Comparison of ENCODE assay signal across 8 mouse cellular contexts in the genomic region with DNA sequence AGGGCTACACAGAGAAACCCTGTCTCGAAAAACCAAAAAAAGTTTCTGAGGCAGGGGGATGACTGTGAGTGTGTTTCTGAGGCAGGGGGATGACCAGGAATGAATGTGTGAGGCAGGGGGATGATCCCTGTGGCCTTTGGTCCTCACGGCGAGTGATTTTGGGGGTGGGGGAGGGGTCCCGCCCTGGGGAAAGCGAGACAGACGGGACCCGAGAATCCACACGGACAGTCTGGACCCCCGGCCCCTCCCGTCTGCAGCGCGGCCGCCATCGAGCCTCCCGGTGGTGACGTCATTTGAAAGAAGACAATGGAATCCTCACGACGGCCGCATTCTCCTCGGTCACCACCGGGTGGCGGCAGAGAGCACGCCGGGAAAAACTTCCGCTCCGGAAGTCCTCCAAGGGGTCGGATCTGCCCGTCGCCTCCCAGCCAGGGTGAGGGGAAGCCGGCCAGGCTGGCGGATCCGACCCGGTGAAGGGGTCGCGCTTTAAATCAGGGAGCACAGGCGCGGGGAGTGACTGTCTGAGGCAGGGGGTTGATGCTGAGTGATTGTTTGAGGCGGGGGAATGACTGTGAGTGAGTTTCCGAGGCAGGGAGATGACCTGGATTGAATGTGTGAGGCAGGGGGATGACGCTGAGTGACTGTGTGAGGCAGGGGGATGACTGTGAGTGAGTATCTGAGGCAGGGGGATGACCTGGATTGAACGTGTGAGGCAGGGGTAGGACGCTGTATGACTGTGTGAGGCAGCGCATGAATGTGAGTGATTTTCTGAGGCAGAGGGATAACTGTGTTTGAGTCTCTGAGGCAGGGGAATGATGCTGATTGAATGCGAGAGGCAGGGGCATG. TPM values are rescaled to one million over a fixed set of nuclear protein-coding genes. Genes with fewer than 3 reads are reported as not detected.
A peak's percentile ranks its signal among the peaks of the same experiment; 100 is the strongest.
DNase-seq lines count a peak whose midpoint lies in the region; ATAC-seq and TF ChIP-seq lines count a peak whose summit lies in the region.

No protein-coding gene starts in this region.

- H3K79me2 ChIP-seq in heart, adult 2 months (replicated peaks; ENCODE audit: control insufficient read depth, insufficient read depth, low read length), result no peaks in the 10 kb centered on the region

- peaks cover 10% of the 10 kb centered on the region for H3K27me3 ChIP-seq in embryonic facial prominence, embryonic 14.5 days (replicated peaks; ENCODE audit: control insufficient read depth, insufficient read depth, low read length)
- H3K27me3 ChIP-seq in heart, adult 2 months (ENCODE audit: control insufficient read depth, insufficient read depth, low read length), result no peaks in the 10 kb centered on the region
- no peaks in the 10 kb centered on the region for H3K27me3 ChIP-seq in kidney, adult 2 months (replicated peaks; ENCODE audit: control insufficient read depth, insufficient read depth, low read length)
- H3K27me3 ChIP-seq in limb, embryonic 14.5 days (ENCODE audit: control insufficient read depth, insufficient read depth, low read length), result peaks cover 11% of the 10 kb centered on the region
- no peaks in the 10 kb centered on the region for H3K27me3 ChIP-seq in midbrain, embryonic 15.5 days (replicated peaks)
- H3K27me3 ChIP-seq in spleen, adult 2 months (ENCODE audit: control insufficient read depth, insufficient read depth, low read length), result no peaks in the 10 kb centered on the region

- no peak for TF ChIP-seq POLR2A in heart, adult 2 months (IDR thresholded peaks at IDR 0.05; ENCODE audit: insufficient read depth, low read depth, low read length)
- TF ChIP-seq POLR2A in kidney, adult 2 months (IDR thresholded peaks at IDR 0.05; ENCODE audit: low read depth, low read length), result no peak
- no peak for TF ChIP-seq POLR2A in limb, embryonic 14.5 days (IDR thresholded peaks at IDR 0.05; ENCODE audit: borderline replicate concordance, extremely low read depth, insufficient read depth, insufficient read length)
- TF ChIP-seq POLR2A in spleen, adult 2 months (IDR thresholded peaks at IDR 0.05; ENCODE audit: low read depth, low read length), result no peak; the same call in 1 of the 2 replicates

- peak; percentile 91 for ATAC-seq in embryonic facial prominence, embryonic 14.5 days (ENCODE audit: low read depth)
- peak; percentile 90 for ATAC-seq in limb, embryonic 14.5 days (ENCODE audit: low FRiP score, low read depth)
- peak; percentile 90 for ATAC-seq in midbrain, embryonic 15.5 days (replicated peaks)

- peak overlapping the region; percentile 58 for H3K4me3 ChIP-seq in embryonic facial prominence, embryonic 14.5 days (ENCODE audit: low read depth, low read length)
- peak overlapping the region; percentile 72 for H3K4me3 ChIP-seq in heart, adult 2 months
- H3K4me3 ChIP-seq in kidney, adult 2 months (ENCODE audit: insufficient read depth, low read depth, low read length), result peak overlapping the region; percentile 47
- H3K4me3 ChIP-seq in limb, embryonic 14.5 days (replicated peaks; ENCODE audit: low read length), result peak overlapping the region; percentile 54
- H3K4me3 ChIP-seq in midbrain, embryonic 15.5 days, result peak overlapping the region; percentile 71
- H3K4me3 ChIP-seq in spleen, adult 2 months (ENCODE audit: extremely low read depth, insufficient read depth, insufficient read length), result peak overlapping the region; percentile 70

- no peaks in the 10 kb centered on the region for H3K36me3 ChIP-seq in embryonic facial prominence, embryonic 14.5 days (ENCODE audit: control insufficient read depth, insufficient read depth, low read length)
- no peaks in the 10 kb centered on the region for H3K36me3 ChIP-seq in heart, adult 2 months (ENCODE audit: control insufficient read depth, insufficient read depth, low read length)
- H3K36me3 ChIP-seq in kidney, adult 2 months (ENCODE audit: control insufficient read depth, insufficient read depth, low read length), result no peaks in the 10 kb centered on the region
- H3K36me3 ChIP-seq in limb, embryonic 14.5 days (ENCODE audit: control insufficient read depth, insufficient read depth, low read length), result no peaks in the 10 kb centered on the region
- no peaks in the 10 kb centered on the region for H3K36me3 ChIP-seq in midbrain, embryonic 15.5 days (replicated peaks)
- H3K36me3 ChIP-seq in spleen, adult 2 months (ENCODE audit: control insufficient read depth, insufficient read depth, low read length), result no peaks in the 10 kb centered on the region

- H3K9ac ChIP-seq in embryonic facial prominence, embryonic 14.5 days (ENCODE audit: low read depth, low read length), result peak overlapping the region; percentile 76
- H3K9ac ChIP-seq in heart, adult 2 months (ENCODE audit: low read depth, low read length), result peak overlapping the region; percentile 58
- peak overlapping the region; percentile 61 for H3K9ac ChIP-seq in limb, embryonic 14.5 days (ENCODE audit: low read depth, low read length, severe bottlenecking)
- H3K9ac ChIP-seq in midbrain, embryonic 15.5 days, result peak overlapping the region; percentile 85

- peak overlapping the region; percentile 78 for H3K4me2 ChIP-seq in embryonic facial prominence, embryonic 14.5 days (ENCODE audit: low read depth, low read length)
- peak overlapping the region; percentile 73 for H3K4me2 ChIP-seq in limb, embryonic 14.5 days (replicated peaks; ENCODE audit: low read depth, low read length, severe bottlenecking)
- peak overlapping the region; percentile 85 for H3K4me2 ChIP-seq in midbrain, embryonic 15.5 days

- intact Hi-C loops in heart, adult 2 months (cut with DNase I), result no loop called here

- WGBS in embryonic facial prominence, embryonic 14.5 days, result 7% methylated on average over 37 of the region's 44 CpGs
- 3% methylated on average over 44 of the region's 44 CpGs for WGBS in heart, adult 2 months
- 6% methylated on average over 44 of the region's 44 CpGs for WGBS in kidney, adult 2 months
- 3% methylated on average over 42 of the region's 44 CpGs for WGBS in limb, embryonic 14.5 days
- 4% methylated on average over 44 of the region's 44 CpGs for WGBS in midbrain, embryonic 15.5 days
- 4% methylated on average over 44 of the region's 44 CpGs for WGBS in spleen, adult 2 months

- TF ChIP-seq CTCF in heart, adult 2 months (IDR thresholded peaks at IDR 0.05), result peak; percentile 83
- TF ChIP-seq CTCF in kidney, adult 2 months (conservative IDR thresholded peaks at IDR 0.05; ENCODE audit: insufficient read depth, insufficient read length, low read depth, low read length), result peak; percentile 45
- TF ChIP-seq CTCF in spleen, adult 2 months (IDR thresholded peaks at IDR 0.05; ENCODE audit: extremely low read depth, insufficient read depth, insufficient read length, insufficient replicate concordance), result peak; percentile 39; the same call in 1 of the 2 replicates

- 0 out of 2 replicates have a peak, but pooled peaks have one; percentile 32 for TF ChIP-seq EP300 in heart, adult 2 months (IDR thresholded peaks at IDR 0.05; ENCODE audit: insufficient read depth, low read depth, low read length)

- H3K27ac ChIP-seq in embryonic facial prominence, embryonic 14.5 days (replicated peaks; ENCODE audit: low read depth, low read length), result peak overlapping the region; percentile 85
- H3K27ac ChIP-seq in heart, adult 2 months, result peak overlapping the region; percentile 95
- H3K27ac ChIP-seq in kidney, adult 2 months (ENCODE audit: insufficient read depth, low read depth, low read length), result peak overlapping the region; percentile 81
- H3K27ac ChIP-seq in limb, embryonic 14.5 days (replicated peaks; ENCODE audit: low read depth, low read length), result peak overlapping the region; percentile 77
- peak overlapping the region; percentile 98 for H3K27ac ChIP-seq in midbrain, embryonic 15.5 days
- peak overlapping the region; percentile 97 for H3K27ac ChIP-seq in spleen, adult 2 months (ENCODE audit: insufficient read depth, low read length)

- peak; percentile 80 for DNase-seq in 3134 (ENCODE audit: extremely low read depth, insufficient read length, low spot score)
- DNase-seq in adrenal gland, postnatal 25 days, result peak; percentile 79
- DNase-seq in embryonic facial prominence, embryonic 14.5 days (ENCODE audit: low spot score), result peak; percentile 27
- DNase-seq in heart, adult 2 months, result peak; percentile 90 to 92
- DNase-seq in kidney, adult 2 months, result peak; percentile 90
- no peak for DNase-seq in limb, embryonic 14.5 days (ENCODE audit: low spot score)
- DNase-seq in spleen, adult 2 months (ENCODE audit: low read depth in 1 of 2, low spot score in 2 of 2), result peak in 1 of 2 experiments; percentile 75

- H3K9me3 ChIP-seq in embryonic facial prominence, embryonic 14.5 days (ENCODE audit: control insufficient read depth, low read length), result no peaks in the 10 kb centered on the region
- H3K9me3 ChIP-seq in limb, embryonic 14.5 days (ENCODE audit: control insufficient read depth, low read length), result no peaks in the 10 kb centered on the region
- H3K9me3 ChIP-seq in midbrain, embryonic 15.5 days, result no peaks in the 10 kb centered on the region

- peaks cover 6% of the 10 kb centered on the region; the same call in 1 of the 2 replicates for H3K4me1 ChIP-seq in embryonic facial prominence, embryonic 14.5 days (ENCODE audit: control insufficient read depth, insufficient read depth, low read length)
- H3K4me1 ChIP-seq in heart, adult 2 months (ENCODE audit: control insufficient read depth, insufficient read depth, low read length), result peaks cover 7% of the 10 kb centered on the region
- H3K4me1 ChIP-seq in kidney, adult 2 months (ENCODE audit: control insufficient read depth, insufficient read depth, low read length), result no peaks in the 10 kb centered on the region; the same call in 1 of the 2 replicates
- no peaks in the 10 kb centered on the region for H3K4me1 ChIP-seq in limb, embryonic 14.5 days (ENCODE audit: control insufficient read depth, insufficient read depth, low read length)
- H3K4me1 ChIP-seq in midbrain, embryonic 15.5 days, result peaks cover 16% of the 10 kb centered on the region; the same call in 1 of the 2 replicates
- H3K4me1 ChIP-seq in spleen, adult 2 months (ENCODE audit: control insufficient read depth, insufficient read depth, insufficient read length), result peaks cover 23% of the 10 kb centered on the region; the same call in 1 of the 2 replicates

RNA-seq across cellular contexts. Expression of a gene that starts 43.2 kb away (rescaled TPM):
- 1.1 and 1.3 TPM in 2 replicates for total RNA-seq in adrenal gland, postnatal 25 days (2021)
- 4.7 and 5.0 TPM in 2 replicates for polyA plus RNA-seq in embryonic facial prominence, embryonic 14.5 days (2014; fragmentation: Nextera tagmentation; extraction: Ambion mirVana)
- total RNA-seq in heart, adult 2 months (2021), result under 1 TPM; 0.48 to 0.89 TPM
- 0.96 and 1.8 TPM in 2 replicates for polyA plus RNA-seq in heart, adult 2 months (2012; rRNA removed)
- polyA plus RNA-seq in kidney, adult 2 months (2012; rRNA removed), result 0.72 and 0.81 TPM in 2 replicates
- 3.2 and 3.8 TPM in 2 replicates for polyA plus RNA-seq in limb, embryonic 14.5 days (2012; rRNA removed)
- 3.4 and 4.5 TPM in 2 replicates for polyA plus RNA-seq in limb, embryonic 14.5 days (2014; fragmentation: Nextera tagmentation; extraction: Ambion mirVana)
- 0.84 and 1.0 TPM in 2 replicates for polyA plus RNA-seq in midbrain, embryonic 15.5 days (2015; fragmentation: Nextera tagmentation; extraction: Ambion mirVana)
- 4.2 and 4.4 TPM in 2 replicates for polyA plus RNA-seq in spleen, adult 2 months (2012; rRNA removed)

RNA-seq across cellular contexts. Expression of a gene that starts 52.9 kb away (rescaled TPM):
- not detected in 2 replicates for total RNA-seq in adrenal gland, postnatal 25 days (2021)
- not detected in 2 replicates for polyA plus RNA-seq in embryonic facial prominence, embryonic 14.5 days (2014; fragmentation: Nextera tagmentation; extraction: Ambion mirVana)
- not detected for total RNA-seq in heart, adult 2 months (2021)
- not detected in 2 replicates for polyA plus RNA-seq in heart, adult 2 months (2012; rRNA removed)
- 0.06 TPM in 1 of 2 replicates, not detected in the other for polyA plus RNA-seq in kidney, adult 2 months (2012; rRNA removed)
- 0.10 TPM in 1 of 2 replicates, not detected in the other for polyA plus RNA-seq in limb, embryonic 14.5 days (2012; rRNA removed)
- not detected in 2 replicates for polyA plus RNA-seq in limb, embryonic 14.5 days (2014; fragmentation: Nextera tagmentation; extraction: Ambion mirVana)
- not detected in 2 replicates for polyA plus RNA-seq in midbrain, embryonic 15.5 days (2015; fragmentation: Nextera tagmentation; extraction: Ambion mirVana)
- polyA plus RNA-seq in spleen, adult 2 months (2012; rRNA removed), result 0.41 and 0.53 TPM in 2 replicates
